18 mouse cellular contexts compared by ENCODE assay signal in the genomic region with DNA sequence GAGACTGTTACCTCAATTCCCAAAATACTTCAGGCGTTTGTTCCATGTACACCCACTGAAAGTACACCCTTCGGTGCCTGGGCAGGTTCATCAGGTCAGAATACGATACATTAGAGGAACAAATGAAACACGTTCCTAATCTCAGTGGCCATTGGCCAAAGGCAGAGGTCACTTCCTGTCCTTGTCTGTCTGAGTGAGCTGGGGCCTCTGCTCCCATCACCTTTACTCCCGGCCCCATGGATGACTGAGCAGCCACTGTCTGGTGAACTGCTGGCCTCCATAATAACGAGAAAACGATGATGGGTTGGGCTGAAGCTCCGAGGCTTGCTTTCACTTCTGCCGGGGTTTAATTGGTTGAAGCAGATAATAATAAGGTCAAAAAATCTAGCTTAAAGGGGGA.
A peak's percentile ranks its signal among the peaks of the same experiment; 100 is the strongest.
DNase-seq lines count a peak whose midpoint lies in the region; ATAC-seq and TF ChIP-seq lines count a peak whose summit lies in the region.
"Had no signal": no experiment of that assay in that cellular context is flagged by ENCODE, and none has a peak within 500 bp of the region (broad histone marks: within the 10 kb centered on the region; RNA-seq: fewer than 3 reads in every experiment).

No protein-coding gene starts in this region.

- H3K4me3 ChIP-seq in layer of hippocampus, adult 2 months: peak overlapping the region; percentile 1
- no peak overlapping the region for H3K4me3 ChIP-seq in kidney, adult 2 months (ENCODE audit: insufficient read depth, low read depth, low read length)
- no peak overlapping the region for H3K4me3 ChIP-seq in intestine, postnatal 0 days (ENCODE audit: low read depth, low read length)
- H3K4me3 ChIP-seq: forebrain, embryonic 13.5 days; liver, embryonic 13.5 days; lung, embryonic 15.5 days; midbrain, embryonic 15.5 days had no signal

- TF ChIP-seq CTCF in layer of hippocampus, adult 2 months (conservative IDR thresholded peaks at IDR 0.05): no peak
- no peak for TF ChIP-seq CTCF in kidney, adult 2 months (conservative IDR thresholded peaks at IDR 0.05; ENCODE audit: insufficient read depth, insufficient read length, low read depth, low read length)
- no peak for TF ChIP-seq CTCF in intestine, postnatal 0 days (IDR thresholded peaks at IDR 0.05; ENCODE audit: low read depth)

- no peak overlapping the region for H3K27ac ChIP-seq in layer of hippocampus, adult 2 months
- no peak overlapping the region for H3K27ac ChIP-seq in kidney, adult 2 months (ENCODE audit: insufficient read depth, low read depth, low read length)
- H3K27ac ChIP-seq in intestine, postnatal 0 days (ENCODE audit: low read depth, low read length): no peak overlapping the region
- H3K27ac ChIP-seq: forebrain, embryonic 13.5 days; liver, embryonic 13.5 days; lung, embryonic 15.5 days; midbrain, embryonic 15.5 days had no signal

- H3K36me3 ChIP-seq in kidney, adult 2 months (ENCODE audit: control insufficient read depth, insufficient read depth, low read length): no peaks in the 10 kb centered on the region
- no peaks in the 10 kb centered on the region for H3K36me3 ChIP-seq in intestine, postnatal 0 days (ENCODE audit: control insufficient read depth, insufficient read depth)
- H3K36me3 ChIP-seq: liver, embryonic 13.5 days; lung, embryonic 15.5 days; midbrain, embryonic 15.5 days had no signal

- H3K4me1 ChIP-seq in kidney, adult 2 months (ENCODE audit: control insufficient read depth, insufficient read depth, low read length): no peaks in the 10 kb centered on the region
- no peaks in the 10 kb centered on the region for H3K4me1 ChIP-seq in intestine, postnatal 0 days (replicated peaks; ENCODE audit: control insufficient read depth, insufficient read depth, low read length)
- H3K4me1 ChIP-seq: forebrain, embryonic 13.5 days; lung, embryonic 15.5 days; midbrain, embryonic 15.5 days had no signal

- H3K9me3 ChIP-seq in intestine, postnatal 0 days (ENCODE audit: control insufficient read depth): no peaks in the 10 kb centered on the region
- H3K9me3 ChIP-seq: forebrain, embryonic 13.5 days; liver, embryonic 13.5 days; lung, embryonic 15.5 days; midbrain, embryonic 15.5 days had no signal

- ATAC-seq in intestine, postnatal 0 days: no peak
- ATAC-seq: forebrain, embryonic 13.5 days; midbrain, embryonic 15.5 days had no signal

- TF ChIP-seq POLR2A in kidney, adult 2 months (IDR thresholded peaks at IDR 0.05; ENCODE audit: low read depth, low read length): no peak

- WGBS in kidney, adult 2 months: 15% methylated on average over 9 of the region's 9 CpGs
- 68% methylated on average over 9 of the region's 9 CpGs for WGBS in intestine, postnatal 0 days

- no peaks in the 10 kb centered on the region for H3K27me3 ChIP-seq in kidney, adult 2 months (replicated peaks; ENCODE audit: control insufficient read depth, insufficient read depth, low read length)
- no peaks in the 10 kb centered on the region for H3K27me3 ChIP-seq in intestine, postnatal 0 days (replicated peaks; ENCODE audit: control insufficient read depth, insufficient read depth, low read length)
- H3K27me3 ChIP-seq: forebrain, embryonic 13.5 days; liver, embryonic 13.5 days; lung, embryonic 15.5 days; midbrain, embryonic 15.5 days had no signal

- DNase-seq in layer of hippocampus, adult 2 months (ENCODE audit: low spot score in 2 of 2): no peak
- DNase-seq in layer of hippocampus, postnatal 25 days (ENCODE audit: extremely low spot score in 1 of 2, low spot score in 1 of 2): no peak
- DNase-seq in kidney, adult 2 months: peak; percentile 62
- DNase-seq in kidney, postnatal 14 days: peak; percentile 36
- no peak for DNase-seq in spleen, postnatal 36 days (ENCODE audit: low spot score in 2 of 2)
- DNase-seq in adipocyte (ENCODE audit: low spot score): no peak
- DNase-seq: B cell, adult 2 months; cerebellum, adult 9-10 months; heart, postnatal 14 days; liver, embryonic 13.5 days; right cerebral cortex, postnatal 4 days; thymus, postnatal 25 days had no signal

- no peak overlapping the region for H3K9ac ChIP-seq in intestine, postnatal 0 days (ENCODE audit: low read depth, low read length)
- H3K9ac ChIP-seq: forebrain, embryonic 13.5 days; hindbrain, embryonic 14.5 days; liver, embryonic 13.5 days; lung, embryonic 15.5 days; midbrain, embryonic 15.5 days had no signal

- no peak overlapping the region for H3K4me2 ChIP-seq in intestine, postnatal 0 days (replicated peaks; ENCODE audit: low read depth)
- H3K4me2 ChIP-seq: forebrain, embryonic 13.5 days; heart, embryonic 11.5 days; hindbrain, embryonic 14.5 days; liver, embryonic 13.5 days; lung, embryonic 15.5 days; midbrain, embryonic 15.5 days had no signal

Comparison
In these comparisons a context has a peak if more than half of its experiments do, and no peak if none do; other contexts are left out.
1. DNase-seq: peak in kidney, adult 2 months (single experiment) and kidney, postnatal 14 days (single experiment); none in layer of hippocampus, adult 2 months (0 of 2), layer of hippocampus, postnatal 25 days (0 of 2), spleen, postnatal 36 days (0 of 2) and adipocyte (single experiment).